Mouse (Mus musculus) CD8-positive naive resting alpha-beta T cell, adult 2 months (primary cell): ENCODE measurements around the gene Dhx37.
"Not testable (repeated sequence)": the region's sequence is repeated elsewhere in the genome, so short reads cannot be mapped to it uniquely, and the experiment has no call there.

Experiments
- DNase-seq, 2 experiments: peaks; one replicate each; pipeline ENCODE4 v3.0.0; 2022; ENCODE audit warnings: low read depth in 2 of 2, low spot score in 2 of 2

The Dhx37 gene

GRCm38 (mm10) chr5:125449306-125449705, 15.4 kb upstream of the Dhx37 start:
- DNase-seq, result no peak

DNA sequence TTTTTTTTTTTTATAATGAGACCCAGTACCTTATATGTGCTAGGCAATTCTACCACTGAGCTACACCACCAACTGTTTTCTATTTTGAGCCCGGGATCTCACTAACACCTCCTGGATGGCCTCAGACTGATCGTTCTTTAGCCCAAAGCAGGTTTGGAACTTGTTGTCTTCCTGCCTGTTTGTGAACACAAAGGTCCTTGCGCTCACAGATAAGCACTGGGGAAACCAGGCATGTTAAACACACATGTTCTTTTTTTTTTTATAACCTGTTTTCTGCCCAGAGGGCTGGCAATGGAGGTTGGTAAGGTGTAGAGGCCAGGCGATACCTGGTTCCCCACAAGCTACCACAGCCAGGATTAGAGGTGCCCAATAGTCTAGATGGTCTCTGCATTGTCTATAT, 14.7 kb upstream of the Dhx37 start:
- DNase-seq, result no peak

DNA sequence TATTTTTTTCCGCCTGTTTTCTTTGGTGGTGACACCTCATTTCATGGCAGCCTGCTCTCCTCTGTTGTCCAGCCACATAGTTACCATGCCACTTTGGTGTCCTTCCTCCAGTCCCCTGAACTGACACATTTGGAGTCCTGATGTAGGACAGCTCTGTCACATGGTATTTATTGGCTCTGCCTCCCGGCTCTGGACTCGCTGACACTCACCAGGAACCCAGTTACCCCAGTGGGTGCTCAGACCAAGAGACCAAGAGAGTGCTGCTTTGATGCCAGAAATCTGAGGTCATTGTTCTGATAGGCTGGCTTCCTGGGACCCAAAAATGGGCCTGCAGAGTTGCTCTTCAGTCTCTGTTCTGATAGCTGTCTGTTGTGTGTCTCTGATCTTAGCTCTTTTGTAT, 14.1 kb upstream of the Dhx37 start:
- no peak for DNase-seq

- no peak for DNase-seq
These were observed 12.4 kb upstream of the Dhx37 start for GRCm38 (mm10) chr5:125446344-125446743.

DNA sequence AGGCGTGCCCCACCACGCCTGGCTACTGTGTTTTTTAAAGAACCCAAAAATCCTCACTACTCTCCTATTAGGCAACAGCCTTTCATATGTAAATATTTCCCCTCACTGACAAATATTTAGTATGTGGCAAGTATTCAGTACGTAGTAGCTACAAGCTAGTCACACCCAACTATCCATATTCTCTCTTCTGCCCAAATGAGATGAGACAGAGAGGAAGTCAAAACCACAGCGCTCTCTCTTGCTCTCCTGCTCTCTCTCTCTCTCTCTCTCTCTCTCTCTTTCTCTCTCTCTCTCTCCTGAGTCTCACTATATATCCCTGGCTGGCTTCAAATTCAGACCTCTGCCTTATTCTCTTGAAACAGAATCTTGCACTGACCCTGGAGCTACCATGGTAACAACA, 10.6 kb upstream of the Dhx37 start:
- no peak for DNase-seq

GRCm38 (mm10) chr5:125443915-125444314, 10.0 kb upstream of the Dhx37 start:
- no peak for DNase-seq

DNA sequence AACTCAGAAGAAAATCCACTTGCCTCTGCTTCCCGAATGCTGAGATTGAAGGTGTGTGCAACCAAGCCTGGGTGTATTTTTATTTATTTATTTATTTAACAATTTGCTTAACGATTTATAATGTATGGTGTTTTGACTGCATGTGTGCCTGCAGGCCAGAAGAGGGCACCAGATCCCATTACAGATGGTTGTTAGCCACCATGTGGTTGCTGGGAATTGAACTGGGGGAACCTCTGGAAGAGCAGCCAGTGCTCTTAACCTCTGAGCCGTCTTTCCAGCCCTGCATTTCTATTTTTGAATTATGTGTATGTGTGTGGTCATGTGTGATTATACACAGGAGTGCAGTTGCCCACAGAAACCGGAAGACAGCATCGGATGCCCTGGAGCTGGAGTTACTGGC, 9.4 kb upstream of the Dhx37 start:
- DNase-seq, result no peak

GRCm38 (mm10) chr5:125442136-125442995, 8.4 kb upstream of the Dhx37 start:
- no peak for DNase-seq

- DNase-seq, result peak; percentile 49 to 57
These were observed 7.6 kb upstream of the Dhx37 start, which contains the start of gene Bri3bp for GRCm38 (mm10) chr5:125441234-125442114. Gene Bri3bp, plus strand, starts transcription at chr5:125441568.

DNA sequence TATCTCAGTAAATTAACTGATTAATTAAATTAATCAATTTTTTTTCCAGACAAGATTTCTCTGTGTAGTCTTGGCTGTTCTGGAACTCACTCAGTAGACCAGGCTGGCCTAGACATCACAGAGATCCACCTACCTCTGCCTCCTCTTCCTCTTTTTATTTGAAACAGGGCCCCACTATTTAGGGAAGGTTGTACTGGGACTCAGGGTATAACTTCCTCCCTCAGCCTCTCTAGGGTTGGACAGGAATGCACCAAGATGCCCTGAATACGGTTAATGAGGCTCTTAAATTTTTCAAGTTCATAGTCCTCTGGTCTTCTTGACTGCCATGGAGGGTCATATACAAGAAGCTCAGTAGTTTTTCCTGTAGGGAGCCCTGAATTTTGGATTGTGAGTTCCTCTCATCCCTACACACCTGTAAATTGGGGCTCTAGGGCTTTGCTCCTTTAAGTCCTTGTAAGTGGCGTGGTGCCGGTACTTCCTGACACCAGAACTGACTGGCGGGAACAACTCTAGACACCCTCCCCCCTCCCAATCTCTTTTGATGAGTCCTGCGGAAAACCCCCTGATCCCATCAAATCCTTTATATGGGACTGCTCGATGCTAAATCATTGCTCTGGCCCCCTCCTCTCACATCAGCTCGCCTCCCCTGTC, 6.8 kb upstream of the Dhx37 start:
- no peak for DNase-seq

- DNase-seq, result peak in 1 of 2 experiments; percentile 26
These were observed 426 bp upstream of the Dhx37 start for GRCm38 (mm10) chr5:125434347-125434746.

- DNase-seq, result not testable (repeated sequence)
These were observed 1.6 kb downstream of the Dhx37 start for GRCm38 (mm10) chr5:125432324-125432723.

DNA sequence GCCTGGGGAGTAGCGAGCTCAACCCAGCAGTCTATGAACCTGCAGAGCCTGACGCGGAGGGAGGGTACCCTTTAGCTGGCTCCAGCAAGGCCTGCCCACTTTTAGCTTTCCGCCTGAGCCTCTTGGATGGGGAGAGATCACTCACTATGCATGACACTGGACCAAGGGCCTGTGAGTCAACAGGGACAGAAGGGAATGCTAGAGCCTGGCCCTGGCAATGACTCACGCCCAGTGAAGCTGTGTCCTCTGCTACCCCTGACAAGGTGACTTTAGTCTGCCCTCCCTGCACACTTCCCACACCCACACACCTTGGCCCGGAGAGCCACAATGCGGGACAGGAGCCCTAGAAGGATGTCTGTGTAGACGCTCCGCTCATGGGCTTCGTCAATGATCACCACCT, 7.6 kb downstream of the Dhx37 start:
- DNase-seq, result no peak

GRCm38 (mm10) chr5:125425698-125426276, 8.1 kb downstream of the Dhx37 start:
- no peak for DNase-seq

DNA sequence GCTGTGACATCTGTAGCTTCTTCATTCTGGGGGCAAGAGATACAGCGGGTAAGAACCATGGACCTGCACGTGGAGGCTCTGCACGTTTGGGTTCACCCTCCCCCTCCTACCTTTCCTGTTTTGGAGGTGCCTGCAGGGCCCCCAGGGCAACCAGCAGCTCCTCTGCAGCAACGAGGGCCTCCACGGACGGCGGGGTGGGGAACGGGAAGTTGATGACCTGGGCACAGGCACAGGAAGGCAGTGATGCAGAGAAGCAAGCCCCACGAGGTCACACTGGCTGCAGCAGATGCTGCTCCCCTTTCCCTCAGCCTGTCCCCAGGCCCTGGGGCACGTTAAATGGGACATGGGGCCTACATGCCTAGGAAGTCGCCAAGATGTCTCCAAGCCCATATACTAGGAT, 14.8 kb downstream of the Dhx37 start:
- no peak for DNase-seq

DNA sequence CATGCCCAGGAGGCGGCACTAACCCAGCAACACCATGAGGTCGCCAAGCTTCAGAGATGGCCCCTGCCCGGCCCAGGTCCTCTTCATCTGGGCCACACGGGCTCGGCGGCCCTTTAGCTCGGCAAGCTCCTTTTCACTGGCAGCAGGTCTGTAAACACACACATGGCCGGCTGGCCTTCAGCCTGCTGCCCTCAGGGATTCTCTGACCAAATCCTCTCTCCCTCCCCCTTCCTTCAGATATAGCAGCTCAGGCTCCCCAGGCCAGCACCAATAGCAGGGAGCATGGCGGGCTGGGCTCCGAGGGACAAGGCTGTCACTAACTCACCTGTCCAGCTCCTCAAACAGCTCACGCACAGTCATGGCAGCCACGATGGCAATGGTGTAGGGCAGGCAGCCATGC, 15.3 kb downstream of the Dhx37 start:
- DNase-seq, result no peak

DNA sequence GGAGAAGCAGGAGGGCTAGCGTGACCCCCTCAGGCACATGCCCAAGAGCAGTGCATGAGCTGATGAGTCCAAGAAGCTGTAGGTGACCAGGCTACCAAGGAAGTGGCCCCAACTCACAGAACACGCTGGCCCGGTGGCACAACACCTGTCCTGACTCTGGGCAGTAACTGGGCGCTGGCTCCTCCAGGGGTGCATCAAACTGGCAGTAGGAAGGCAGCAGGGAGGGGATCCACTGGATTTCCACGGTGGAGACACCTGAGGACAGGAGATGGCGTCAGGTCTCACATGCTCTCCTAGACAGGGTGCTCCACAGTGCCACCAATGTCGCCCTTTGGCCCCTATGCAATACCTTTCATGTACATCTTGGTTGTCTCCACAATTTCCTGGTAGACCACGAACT, 17.7 kb downstream of the Dhx37 start:
- no peak for DNase-seq

DNA sequence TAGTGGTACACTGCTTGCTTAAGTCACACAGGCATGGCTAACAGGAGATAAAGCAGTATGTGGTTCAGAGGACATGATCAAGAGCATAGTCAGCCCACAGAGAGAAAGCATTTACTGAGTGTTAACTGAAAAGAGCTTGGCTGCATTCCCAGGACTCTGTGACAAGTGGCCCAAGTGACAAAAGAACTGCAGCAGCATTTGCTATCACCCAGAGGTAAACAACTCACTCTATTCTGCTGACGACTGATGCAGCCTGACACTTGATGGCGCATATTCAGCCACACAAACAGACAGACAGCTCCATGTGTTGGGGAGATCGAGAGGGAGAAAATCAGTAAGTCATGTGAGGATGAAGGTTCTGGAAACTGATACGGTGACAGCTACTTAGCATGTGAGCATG, 20.2 kb downstream of the Dhx37 start:
- DNase-seq, result no peak

GRCm38 (mm10) chr5:125412536-125412935, 21.4 kb downstream of the Dhx37 start:
- not testable (repeated sequence) for DNase-seq

DNA sequence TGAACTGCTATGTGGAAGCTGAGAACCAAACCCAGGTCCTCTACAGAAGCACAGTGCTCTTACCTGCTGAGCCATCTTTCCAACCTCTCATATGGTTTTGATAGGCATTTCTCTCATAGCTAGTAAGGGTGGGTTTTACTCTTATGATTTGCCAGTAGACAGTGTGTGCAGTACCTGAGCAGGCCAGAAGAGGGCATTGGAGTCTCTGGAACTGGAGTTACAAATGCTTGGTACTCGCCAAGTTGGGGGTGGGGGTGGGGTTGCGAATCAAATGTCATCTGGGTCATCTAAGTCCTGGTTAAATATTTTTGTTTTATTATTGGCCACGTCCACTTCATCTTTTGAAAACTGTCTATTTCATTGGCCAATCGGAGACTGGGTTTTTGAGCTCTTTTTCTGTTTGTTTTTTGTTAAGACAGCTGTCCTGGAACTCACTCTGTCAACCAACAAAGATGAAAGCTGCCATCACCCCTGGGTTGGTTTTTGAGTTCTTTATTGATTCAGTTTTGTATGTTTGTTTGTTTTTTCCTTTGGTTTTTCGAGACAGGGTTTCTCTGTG, 21.9 kb downstream of the Dhx37 start:
- peak; percentile 62 to 81 for DNase-seq
